Mouse (Mus musculus): ENCODE data around the gene Rxfp2.

The Rxfp2 gene

DNA sequence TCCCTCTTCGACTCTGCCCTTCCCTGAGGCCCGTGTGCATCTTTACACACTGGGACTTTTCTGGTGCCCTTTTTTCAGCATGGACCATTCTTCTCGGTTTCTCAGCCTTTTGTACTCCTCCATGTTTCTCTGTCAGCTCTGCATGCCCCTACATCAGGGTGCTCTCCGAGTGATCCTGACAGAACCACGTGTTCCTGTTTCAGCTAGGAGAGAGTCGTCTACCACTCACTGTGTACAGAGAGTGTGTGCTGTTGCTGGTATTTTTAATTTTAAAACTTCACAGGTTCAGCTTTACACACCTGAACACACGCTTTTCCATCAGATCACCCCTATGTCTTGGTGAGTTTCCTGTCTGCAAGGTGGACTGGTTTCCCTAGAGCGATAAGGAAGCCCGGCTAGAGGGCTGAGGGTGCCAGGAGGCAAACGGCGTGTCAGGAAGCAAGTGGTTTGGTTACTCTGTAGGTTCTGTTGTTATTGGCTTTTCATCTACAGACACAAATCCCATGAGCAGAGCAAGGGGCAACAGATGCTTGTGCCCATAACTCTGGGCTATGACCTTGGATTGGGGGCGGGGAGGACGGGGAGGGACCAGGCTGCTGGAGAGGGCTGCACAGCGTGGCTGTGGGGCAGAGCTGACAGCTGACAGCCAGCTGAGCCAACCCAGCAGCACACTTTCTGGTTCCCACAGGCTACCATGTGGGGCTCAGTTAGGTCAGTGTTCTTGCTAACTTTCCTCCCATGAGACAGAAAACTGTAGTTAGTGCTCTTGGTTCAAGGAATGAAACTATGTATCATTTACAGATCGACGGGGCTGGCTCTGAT, 97.0 kb downstream of the Rxfp2 start:
- DNase-seq (ENCODE audit: low spot score), result no peak

DNA sequence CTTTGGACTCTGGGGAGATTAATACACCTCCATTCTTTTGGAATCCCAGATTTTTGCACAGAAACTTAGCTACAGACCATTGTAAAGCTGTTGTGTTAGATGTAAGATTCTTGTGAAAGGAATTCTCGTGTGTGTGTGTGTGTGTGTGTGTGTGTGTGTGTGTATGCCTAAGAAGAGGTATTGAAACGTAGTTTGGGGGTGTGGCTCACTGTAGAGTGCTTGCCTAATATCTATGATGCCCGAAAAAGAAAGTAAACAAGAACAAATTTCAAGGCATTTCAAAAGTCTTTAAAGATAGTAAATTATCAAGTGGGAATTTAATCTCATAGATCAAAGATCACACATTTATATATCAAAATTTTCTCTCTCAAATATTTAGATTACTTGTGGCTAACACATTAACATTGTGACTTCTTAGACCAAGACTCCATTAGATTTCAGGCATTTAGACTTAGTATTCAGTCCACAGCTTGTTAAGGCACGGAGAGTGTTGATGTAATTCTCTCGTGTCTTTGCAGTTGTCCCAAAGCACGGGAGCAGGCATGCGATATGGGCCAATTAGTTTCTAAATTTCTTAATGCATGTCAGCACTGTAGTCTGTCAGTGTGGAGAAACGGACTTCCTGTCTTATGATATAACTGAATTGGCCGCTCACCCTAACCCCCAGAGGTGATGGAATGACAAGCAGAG, 97.9 kb downstream of the Rxfp2 start:
- DNase-seq (ENCODE audit: low spot score), result peak; percentile 17

DNA sequence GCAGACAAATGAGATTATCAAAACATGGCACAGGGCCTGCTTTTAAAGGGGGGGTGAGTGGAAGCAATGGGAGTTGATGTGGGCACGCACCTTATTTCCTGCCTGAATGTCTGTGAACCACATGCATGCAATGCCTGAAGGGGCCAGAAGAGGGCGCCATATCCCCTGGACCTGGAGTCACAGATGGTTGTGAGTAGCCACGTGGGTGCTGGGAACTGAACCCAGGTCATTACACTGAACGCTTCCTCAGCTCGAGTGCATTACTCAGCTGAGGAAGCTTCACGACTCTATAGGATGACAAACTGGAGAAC, 98.4 kb downstream of the Rxfp2 start:
- DNase-seq (ENCODE audit: low spot score), result no peak

DNA sequence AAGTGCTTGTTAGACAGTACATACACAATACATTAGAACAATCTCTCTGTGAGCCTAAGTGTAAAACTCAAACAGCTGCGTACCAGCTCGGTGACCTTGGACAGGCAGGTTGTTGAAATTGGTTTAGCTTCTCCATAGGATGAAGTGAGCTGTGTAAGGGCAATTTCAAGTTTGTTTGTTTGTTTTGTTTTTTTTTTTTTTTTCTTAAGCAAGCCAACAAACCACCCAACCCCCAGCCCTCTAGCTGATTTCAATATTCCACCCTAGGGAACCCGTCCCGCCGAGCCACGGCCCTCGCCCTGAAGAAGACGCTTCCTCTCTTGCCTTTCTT, 99.6 kb downstream of the Rxfp2 start:
- DNase-seq (ENCODE audit: low spot score), result no peak

DNA sequence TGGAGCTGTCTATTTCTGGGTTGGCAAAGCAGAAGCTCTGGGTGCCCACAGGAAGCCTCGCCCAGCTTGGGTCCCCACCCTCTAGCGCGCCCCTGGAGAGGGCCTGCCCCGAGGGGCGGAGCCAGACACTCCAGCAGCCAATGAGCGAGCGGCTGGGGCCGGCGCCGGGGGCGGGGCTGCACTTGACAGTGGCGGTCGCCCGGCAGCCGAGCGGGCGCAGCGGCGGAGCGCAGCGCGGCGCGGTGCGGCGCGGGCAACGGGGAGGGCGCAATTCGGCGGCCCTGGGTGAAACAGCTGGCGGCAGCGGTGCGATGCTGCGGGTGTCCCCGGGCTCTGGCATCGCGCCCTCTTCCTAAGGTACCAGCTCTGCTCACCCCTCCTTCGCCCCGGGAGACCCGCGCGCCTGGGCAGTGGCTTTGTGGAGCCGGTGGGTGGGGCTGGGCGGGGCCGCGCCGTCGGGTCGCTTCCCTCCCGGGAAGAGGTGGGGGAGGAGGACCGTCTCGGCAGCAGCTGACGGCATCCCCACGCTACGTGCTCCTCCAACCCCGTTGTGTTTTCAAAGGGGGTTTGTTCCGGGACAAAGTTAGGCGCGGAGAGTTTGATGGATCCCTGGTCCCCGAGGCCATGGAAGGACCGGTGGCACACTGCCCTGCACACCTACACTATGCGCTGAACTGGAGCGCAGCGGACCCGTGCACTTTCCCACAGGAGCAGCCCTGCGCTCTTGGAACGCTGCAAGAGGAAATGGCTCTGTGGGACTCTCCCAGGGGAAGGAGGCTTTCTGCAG, 100.2 kb downstream of the Rxfp2 start, which contains the start of gene Fry:
TSS of gene Fry (plus strand) at position 191 of the 787 bp plus-strand sequence.
- DNase-seq (ENCODE audit: low spot score), result no peak

DNA sequence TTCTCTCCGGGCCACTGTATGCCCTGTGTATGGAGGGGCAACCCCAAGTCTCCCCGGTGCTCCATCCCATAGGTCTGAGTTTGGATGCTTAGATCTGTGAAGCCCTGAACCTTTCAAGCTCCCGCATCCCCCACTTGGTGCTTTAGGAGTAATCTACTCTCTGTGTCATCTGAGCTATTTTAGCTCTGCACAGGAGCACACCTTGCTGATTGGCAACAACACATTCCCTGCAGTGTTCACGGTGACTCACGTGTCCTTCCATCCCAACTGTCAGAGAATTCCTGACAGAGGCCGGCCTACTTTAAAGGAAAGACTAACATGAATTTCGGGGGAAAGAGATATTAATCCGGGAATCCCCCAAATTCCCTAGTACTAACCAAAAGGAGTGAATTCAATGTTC, 102.2 kb downstream of the Rxfp2 start:
- DNase-seq (ENCODE audit: low spot score), result no peak

DNA sequence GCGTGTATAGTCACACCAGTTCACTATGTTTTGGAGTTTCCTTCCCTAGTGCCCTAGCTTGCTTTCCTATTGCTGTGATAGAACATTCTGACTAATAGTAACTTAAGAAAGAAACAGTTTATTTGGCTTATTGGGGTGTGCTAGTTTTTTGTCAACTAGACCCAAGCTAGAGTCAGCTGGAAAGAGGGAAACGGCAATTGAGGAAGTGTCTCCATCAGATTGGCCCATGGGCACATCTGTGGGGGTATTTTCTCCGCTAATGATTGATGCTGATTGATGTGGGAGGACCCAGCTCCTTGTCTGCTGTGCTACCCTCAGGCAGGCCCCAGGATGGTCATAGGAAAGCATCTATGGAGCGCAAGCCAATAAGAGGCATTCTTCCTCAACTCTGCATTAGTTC, 103.6 kb downstream of the Rxfp2 start:
- DNase-seq (ENCODE audit: low spot score), result no peak

DNA sequence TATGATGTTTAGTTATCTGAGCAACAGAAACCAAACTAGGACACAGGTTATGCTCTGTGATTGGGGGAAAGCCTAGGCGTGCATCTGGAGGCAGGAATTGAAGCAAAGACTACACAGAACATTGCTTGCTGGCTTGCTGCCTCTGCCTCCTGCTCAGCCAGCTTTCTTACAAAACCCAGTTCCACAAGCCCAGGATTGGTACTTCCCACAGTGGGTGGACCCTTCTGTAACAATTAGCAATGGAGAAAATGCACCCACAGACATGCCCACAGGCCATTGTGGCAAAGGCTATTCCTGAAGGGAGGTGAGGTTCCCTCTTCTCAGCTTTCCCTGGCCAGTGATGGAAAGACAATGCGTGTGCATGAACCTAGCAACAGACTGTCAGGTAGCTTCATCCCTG, 104.1 kb downstream of the Rxfp2 start:
- no peak for DNase-seq (ENCODE audit: low spot score)

DNA sequence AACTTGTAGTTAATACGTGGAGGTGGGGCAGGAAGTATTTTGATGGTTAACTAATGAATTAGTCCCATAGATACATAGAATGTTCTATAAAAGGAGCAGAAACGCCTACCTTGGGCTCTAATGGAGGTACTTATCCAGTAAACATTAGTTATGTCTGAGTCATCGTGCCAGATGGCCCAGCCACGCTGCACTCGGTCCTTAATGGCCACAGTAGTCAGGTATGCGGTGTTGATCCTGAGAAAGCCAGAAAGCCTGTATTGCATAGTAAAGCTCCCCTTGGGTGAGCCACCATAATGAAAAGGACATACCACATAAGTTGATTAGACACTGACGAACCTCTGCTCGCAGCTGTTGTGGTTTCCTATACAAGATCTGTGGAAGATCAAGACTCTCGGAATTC, 107.4 kb downstream of the Rxfp2 start:
- DNase-seq (ENCODE audit: low spot score), result peak; percentile 39

DNA sequence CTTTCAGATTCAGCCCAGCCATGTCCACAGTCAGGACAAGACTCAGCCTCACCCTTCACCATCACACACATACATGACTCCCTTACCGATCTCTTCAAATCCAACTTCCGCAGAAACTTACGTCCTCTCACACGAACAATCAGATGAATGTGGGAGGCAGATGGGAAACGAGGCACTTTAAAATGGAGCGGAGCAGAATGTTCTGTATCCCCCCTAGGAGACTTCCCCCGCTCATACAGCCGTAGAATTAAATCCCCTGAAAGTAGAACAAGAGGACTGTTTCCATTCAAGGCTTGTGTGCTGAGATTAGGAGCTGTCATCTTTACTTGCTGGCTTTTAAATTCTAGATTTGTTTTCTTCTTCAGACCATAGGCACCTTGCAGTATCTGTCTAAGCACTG, 110.0 kb downstream of the Rxfp2 start:
- DNase-seq (ENCODE audit: low spot score), result no peak

DNA sequence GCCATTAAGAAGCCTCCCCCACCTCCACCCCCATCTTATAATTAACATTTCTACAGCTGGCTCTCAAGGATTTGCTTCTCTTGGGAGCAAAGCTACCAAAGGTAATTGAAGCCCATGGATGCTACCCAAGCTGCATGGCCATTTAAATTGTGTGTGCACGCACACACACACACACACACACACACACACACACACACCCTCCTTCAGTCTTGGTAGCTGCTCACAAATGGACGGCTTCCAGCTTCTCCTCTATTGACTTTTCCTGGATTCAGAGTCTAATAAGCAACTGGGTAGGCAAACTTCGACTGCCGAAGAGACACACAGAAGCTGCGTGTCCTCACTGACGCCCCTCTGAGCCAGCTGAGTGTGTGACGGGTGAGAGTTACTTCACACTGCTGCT, 111.7 kb downstream of the Rxfp2 start:
- DNase-seq (ENCODE audit: low spot score), result no peak

DNA sequence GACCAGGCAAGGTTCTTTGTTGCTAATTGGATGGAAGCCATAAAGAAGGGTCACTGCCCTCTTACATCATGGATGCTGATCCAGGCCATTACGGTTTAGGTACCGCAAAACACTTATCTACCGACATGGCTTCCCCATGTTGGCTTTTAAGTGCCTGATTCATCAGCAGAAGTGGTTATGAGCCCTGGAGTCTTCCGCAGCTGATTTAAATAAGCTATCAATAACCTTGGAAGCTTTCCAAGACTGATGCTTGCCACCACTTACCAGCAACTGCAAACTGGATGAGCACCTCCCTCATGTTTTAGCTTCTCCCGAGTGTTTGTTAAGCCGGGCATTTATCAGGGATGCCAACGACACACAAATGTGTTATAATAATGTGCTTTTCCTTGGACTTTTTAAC, 112.7 kb downstream of the Rxfp2 start:
- DNase-seq (ENCODE audit: low spot score), result peak; percentile 21

Measured in MN1 (cell line).